Mouse (Mus musculus) small intestine, adult 2 months (tissue): ENCODE measurements around the gene H2-DMb1. TPM values are rescaled to one million over a fixed set of nuclear protein-coding genes. Genes with fewer than 3 reads are reported as not detected.
"Not testable (repeated sequence)": the region's sequence is repeated elsewhere in the genome, so short reads cannot be mapped to it uniquely, and the experiment has no call there.

ENCODE experiments used
- H3K27ac ChIP-seq: fragments of 200-500 bp; 2 replicates; pipeline ENCODE4 v1.5.1; 2012; ENCODE audit warnings: low read depth, low read length, control low read depth, inconsistent platforms; ENCODE audit not compliant: insufficient read depth
- H3K27me3 ChIP-seq: fragments of 200-500 bp; 2 replicates; pipeline ENCODE4 v1.6.1; 2012; ENCODE audit warnings: mild to moderate bottlenecking, moderate library complexity, low read length, inconsistent platforms; ENCODE audit not compliant: control insufficient read depth, insufficient read depth
- H3K36me3 ChIP-seq: fragments of 200-500 bp; 2 replicates; pipeline ENCODE4 v1.6.1; 2012; ENCODE audit warnings: mild to moderate bottlenecking, low read length, control low read depth, inconsistent platforms; ENCODE audit not compliant: control insufficient read depth, insufficient read depth
- H3K4me1 ChIP-seq: fragments of 200-500 bp; 2 replicates; pipeline ENCODE4 v1.6.1; 2012; ENCODE audit warnings: low read length, inconsistent platforms, mixed read lengths; ENCODE audit not compliant: control insufficient read depth, insufficient read depth, insufficient read length
- H3K4me3 ChIP-seq: fragments of 200-500 bp; 2 replicates; pipeline ENCODE4 v1.5.1; 2012; ENCODE audit warnings: low read depth, mild to moderate bottlenecking, control low read depth, inconsistent platforms, low read length, moderate library complexity
- CTCF ChIP-seq: fragments of 200-500 bp; IDR thresholded peaks from 2 replicates; pipeline ENCODE4 v1.5.1; 2012; ENCODE audit warnings: low read depth, mild to moderate bottlenecking, control low read depth, inconsistent platforms, low read length, moderate library complexity, mixed read lengths; ENCODE audit not compliant: insufficient replicate concordance, insufficient read length; ENCODE audit errors: extremely low read depth
- POLR2A ChIP-seq: fragments of 200-500 bp; IDR thresholded peaks from 2 replicates; pipeline ENCODE4 v1.6.1; 2012; ENCODE audit warnings: low read depth, mild to moderate bottlenecking, control low read depth, inconsistent platforms, low read length, moderate library complexity
- WGBS: fragments of 180-500 bp; shearing (Covaris S2); methylation state at CpG from one replicate; pipeline ENCODE4 v1.1.7; 2018; 5-methylcytosine and 5-hydroxymethylcytosine counted together
- polyA plus RNA-seq: library from polyadenylated mRNA; depleted of rRNA; stranded (reverse); fragments of >200 nt; gene quantifications from 2 replicates; pipeline ENCODE4 v1.2.3, GENCODE M21; 2012

Gene H2-DMb1
- polyA plus RNA-seq, 1 experiment, result 281 TPM

GRCm38 (mm10) chr17:34140240-34140639, 12.6 kb upstream of the H2-DMb1 start:
- H3K27ac ChIP-seq, result no peak overlapping the region
- 18% methylated on average over 5 of the region's 5 CpGs for WGBS
- peaks cover 4% of the 10 kb centered on the region; the same call in 1 of the 2 replicates for H3K4me1 ChIP-seq
- H3K36me3 ChIP-seq, result no peaks in the 10 kb centered on the region
- no peaks in the 10 kb centered on the region for H3K27me3 ChIP-seq
- TF ChIP-seq CTCF, result no peak
- TF ChIP-seq POLR2A, result no peak
- no peak overlapping the region for H3K4me3 ChIP-seq

- 63% methylated on average over 4 of the region's 4 CpGs for WGBS
- no peak overlapping the region for H3K27ac ChIP-seq
- H3K4me3 ChIP-seq, result no peak overlapping the region
- TF ChIP-seq POLR2A (no peak), CTCF (no peak)
- H3K36me3 ChIP-seq, result no peaks in the 10 kb centered on the region
- no peaks in the 10 kb centered on the region for H3K27me3 ChIP-seq
- H3K4me1 ChIP-seq, result peaks cover 4% of the 10 kb centered on the region; the same call in 1 of the 2 replicates
These were observed 11.4 kb upstream of the H2-DMb1 start for GRCm38 (mm10) chr17:34141448-34141847.

- TF ChIP-seq POLR2A (no peak), CTCF (no peak)
- Histone ChIP-seq H3K4me3 (no peak overlapping the region), H3K27ac (peak overlapping the region; percentile 72), H3K4me1 (no peaks in the 10 kb centered on the region; the same call in 1 of the 2 replicates), H3K36me3 (no peaks in the 10 kb centered on the region), H3K27me3 (no peaks in the 10 kb centered on the region)
- WGBS, result 81% methylated on average over 7 of the region's 7 CpGs
These were observed 10.3 kb upstream of the H2-DMb1 start for GRCm38 (mm10) chr17:34142456-34143010.

GRCm38 (mm10) chr17:34143033-34143432, 9.8 kb upstream of the H2-DMb1 start, which contains the start of gene H2-DMb2:
Gene H2-DMb2, plus strand, starts transcription at chr17:34143307.
- 50% methylated on average over 7 of the region's 7 CpGs for WGBS
- Histone ChIP-seq H3K27me3 (no peaks in the 10 kb centered on the region), H3K27ac (peak within 1 kb of the TSS; percentile 72), H3K4me3 (no peak within 1 kb of the TSS), H3K36me3 (no peaks in the 10 kb centered on the region), H3K4me1 (no peaks in the 10 kb centered on the region; the same call in 1 of the 2 replicates)
- TF ChIP-seq POLR2A, result no peak
- TF ChIP-seq CTCF, result no peak

GRCm38 (mm10) chr17:34143461-34143860, 9.4 kb upstream of the H2-DMb1 start:
- 50% methylated on average over 5 of the region's 5 CpGs for WGBS
- no peak overlapping the region for H3K27ac ChIP-seq
- H3K4me1 ChIP-seq, result no peaks in the 10 kb centered on the region; the same call in 1 of the 2 replicates
- no peaks in the 10 kb centered on the region for H3K36me3 ChIP-seq
- H3K27me3 ChIP-seq, result no peaks in the 10 kb centered on the region
- H3K4me3 ChIP-seq, result no peak overlapping the region
- TF ChIP-seq POLR2A, result no peak
- no peak for TF ChIP-seq CTCF

GRCm38 (mm10) chr17:34144221-34144620, 8.7 kb upstream of the H2-DMb1 start:
- not testable (repeated sequence) for H3K27ac ChIP-seq, H3K4me3 ChIP-seq, H3K36me3 ChIP-seq, H3K27me3 ChIP-seq, H3K4me1 ChIP-seq
- WGBS, result 85% methylated on average over 4 of the region's 4 CpGs

- Histone ChIP-seq H3K27me3 (no peaks in the 10 kb centered on the region), H3K27ac (0 out of 2 replicates have a peak overlapping the region, but pooled peaks have one; percentile 5), H3K4me3 (peak overlapping the region; percentile 22), H3K4me1 (no peaks in the 10 kb centered on the region; the same call in 1 of the 2 replicates), H3K36me3 (no peaks in the 10 kb centered on the region)
- no peak for TF ChIP-seq POLR2A
- TF ChIP-seq CTCF, result no peak
- WGBS, result 57% methylated on average over 3 of the region's 3 CpGs
These were observed 7.9 kb upstream of the H2-DMb1 start for GRCm38 (mm10) chr17:34144960-34145371.
